Mouse (Mus musculus): ENCODE data around the gene Kcnq2. TPM values are rescaled to one million over a fixed set of nuclear protein-coding genes. Genes with fewer than 3 reads are reported as not detected.

Gene Kcnq2
- polyA plus RNA-seq, 1 experiment: not detected

GRCm38 (mm10) chr2:181158471-181158870, 23.4 kb upstream of the Kcnq2 start:
- 82% methylated on average over 2 of the region's 2 CpGs for WGBS
- peaks cover 40% of the 10 kb centered on the region for H3K4me1 ChIP-seq (ENCODE audit: control insufficient read depth, insufficient read depth, low read length)
- H3K27ac ChIP-seq (ENCODE audit: insufficient read depth, low read depth, low read length): peak overlapping the region; percentile 95
- TF ChIP-seq POLR2A (IDR thresholded peaks at IDR 0.05; ENCODE audit: insufficient read depth, low read depth, low read length) (no peak), CTCF (IDR thresholded peaks at IDR 0.05; ENCODE audit: insufficient read depth, low read depth, low read length) (no peak)
- no peak overlapping the region for H3K4me3 ChIP-seq (ENCODE audit: insufficient read depth, low read depth, low read length)

- TF ChIP-seq CTCF (IDR thresholded peaks at IDR 0.05; ENCODE audit: insufficient read depth, low read depth, low read length) (no peak), POLR2A (IDR thresholded peaks at IDR 0.05; ENCODE audit: insufficient read depth, low read depth, low read length) (no peak)
- Histone ChIP-seq H3K4me3 (ENCODE audit: insufficient read depth, low read depth, low read length) (no peak overlapping the region), H3K4me1 (ENCODE audit: control insufficient read depth, insufficient read depth, low read length) (peaks cover 45% of the 10 kb centered on the region), H3K27ac (ENCODE audit: insufficient read depth, low read depth, low read length) (peak overlapping the region; percentile 95)
- 52% methylated on average over 6 of the region's 6 CpGs for WGBS
Observed at GRCm38 (mm10) chr2:181157716-181158302, 22.7 kb upstream of the Kcnq2 start.

GRCm38 (mm10) chr2:181157180-181157579, 22.1 kb upstream of the Kcnq2 start:
- WGBS: 56% methylated on average over 4 of the region's 4 CpGs
- TF ChIP-seq CTCF (IDR thresholded peaks at IDR 0.05; ENCODE audit: insufficient read depth, low read depth, low read length) (no peak), POLR2A (IDR thresholded peaks at IDR 0.05; ENCODE audit: insufficient read depth, low read depth, low read length) (no peak)
- peaks cover 49% of the 10 kb centered on the region for H3K4me1 ChIP-seq (ENCODE audit: control insufficient read depth, insufficient read depth, low read length)
- peak overlapping the region; percentile 75 for H3K4me3 ChIP-seq (ENCODE audit: insufficient read depth, low read depth, low read length)
- H3K27ac ChIP-seq (ENCODE audit: insufficient read depth, low read depth, low read length): peak overlapping the region; percentile 95

- 1% methylated on average over 55 of the region's 55 CpGs for WGBS
- Histone ChIP-seq H3K4me3 (ENCODE audit: insufficient read depth, low read depth, low read length) (peak within 1 kb of the TSS; percentile 75), H3K4me1 (ENCODE audit: control insufficient read depth, insufficient read depth, low read length) (peaks cover 49% of the 10 kb centered on the region), H3K27ac (ENCODE audit: insufficient read depth, low read depth, low read length) (peak within 1 kb of the TSS; percentile 95)
- TF ChIP-seq CTCF (IDR thresholded peaks at IDR 0.05; ENCODE audit: insufficient read depth, low read depth, low read length): 0 out of 2 replicates have a peak, but pooled peaks have one; percentile 12
- TF ChIP-seq POLR2A (IDR thresholded peaks at IDR 0.05; ENCODE audit: insufficient read depth, low read depth, low read length): peak; percentile 83
Observed at GRCm38 (mm10) chr2:181156248-181157121, 21.4 kb upstream of the Kcnq2 start, which contains the start of gene Eef1a2. Gene Eef1a2, minus strand, starts transcription at chr2:181157014.

GRCm38 (mm10) chr2:181155801-181156200, 20.7 kb upstream of the Kcnq2 start:
- Histone ChIP-seq H3K27ac (ENCODE audit: insufficient read depth, low read depth, low read length) (peak overlapping the region; percentile 95), H3K4me3 (ENCODE audit: insufficient read depth, low read depth, low read length) (peak overlapping the region; percentile 75), H3K4me1 (ENCODE audit: control insufficient read depth, insufficient read depth, low read length) (peaks cover 56% of the 10 kb centered on the region)
- TF ChIP-seq CTCF (IDR thresholded peaks at IDR 0.05; ENCODE audit: insufficient read depth, low read depth, low read length) (no peak), POLR2A (IDR thresholded peaks at IDR 0.05; ENCODE audit: insufficient read depth, low read depth, low read length) (no peak)
- WGBS: 21% methylated on average over 4 of the region's 4 CpGs

GRCm38 (mm10) chr2:181154831-181155415, 19.8 kb upstream of the Kcnq2 start:
- Histone ChIP-seq H3K4me3 (ENCODE audit: insufficient read depth, low read depth, low read length) (peak overlapping the region; percentile 75), H3K4me1 (ENCODE audit: control insufficient read depth, insufficient read depth, low read length) (peaks cover 61% of the 10 kb centered on the region), H3K27ac (ENCODE audit: insufficient read depth, low read depth, low read length) (no peak overlapping the region)
- TF ChIP-seq CTCF (IDR thresholded peaks at IDR 0.05; ENCODE audit: insufficient read depth, low read depth, low read length) (no peak), POLR2A (IDR thresholded peaks at IDR 0.05; ENCODE audit: insufficient read depth, low read depth, low read length) (no peak)
- WGBS: 63% methylated on average over 8 of the region's 8 CpGs

GRCm38 (mm10) chr2:181154361-181154760, 19.3 kb upstream of the Kcnq2 start:
- peak overlapping the region; percentile 75 for H3K4me3 ChIP-seq (ENCODE audit: insufficient read depth, low read depth, low read length)
- peaks cover 61% of the 10 kb centered on the region for H3K4me1 ChIP-seq (ENCODE audit: control insufficient read depth, insufficient read depth, low read length)
- H3K27ac ChIP-seq (ENCODE audit: insufficient read depth, low read depth, low read length): no peak overlapping the region
- 40% methylated on average over 3 of the region's 3 CpGs for WGBS
- TF ChIP-seq CTCF (IDR thresholded peaks at IDR 0.05; ENCODE audit: insufficient read depth, low read depth, low read length) (no peak), POLR2A (IDR thresholded peaks at IDR 0.05; ENCODE audit: insufficient read depth, low read depth, low read length) (no peak)

GRCm38 (mm10) chr2:181153837-181154236, 18.7 kb upstream of the Kcnq2 start:
- Histone ChIP-seq H3K27ac (ENCODE audit: insufficient read depth, low read depth, low read length) (no peak overlapping the region), H3K4me1 (ENCODE audit: control insufficient read depth, insufficient read depth, low read length) (peaks cover 56% of the 10 kb centered on the region), H3K4me3 (ENCODE audit: insufficient read depth, low read depth, low read length) (no peak overlapping the region)
- WGBS: 10% methylated on average over 1 of the region's 1 CpGs
- no peak for TF ChIP-seq POLR2A (IDR thresholded peaks at IDR 0.05; ENCODE audit: insufficient read depth, low read depth, low read length)
- peak; percentile 45; the same call in 1 of the 2 replicates for TF ChIP-seq CTCF (IDR thresholded peaks at IDR 0.05; ENCODE audit: insufficient read depth, low read depth, low read length)
